Mouse (Mus musculus): Measurements from ENCODE around the gene Slmap. TPM values are rescaled to one million over a fixed set of nuclear protein-coding genes. Genes with fewer than 3 reads are reported as not detected.

Gene Slmap
- polyA plus RNA-seq, 1 experiment from 2014 or later: 46.3 TPM

DNA sequence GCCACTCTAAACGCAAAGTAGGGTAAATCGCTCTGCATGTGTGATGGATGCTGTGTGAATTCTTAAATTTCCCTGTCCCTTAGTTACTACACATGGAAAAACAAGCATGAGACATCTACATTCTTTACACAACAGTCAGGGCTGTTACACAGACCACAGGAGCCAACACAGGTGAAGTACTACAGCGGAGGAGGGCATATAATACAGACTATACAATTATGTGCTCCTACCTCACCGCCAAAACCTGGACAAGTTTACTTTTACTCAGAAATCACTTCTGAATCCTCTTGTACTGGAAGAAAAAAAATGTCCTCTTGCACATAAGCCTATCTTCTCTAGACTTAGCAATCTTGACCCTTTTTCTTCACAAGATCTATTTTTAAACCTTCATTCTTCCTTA is 66.8 kb downstream of the Slmap start:
- Histone ChIP-seq H3K27me3 (replicated peaks; ENCODE audit: control insufficient read depth, insufficient read depth, low read length) (no peaks in the 10 kb centered on the region), H3K4me3 (ENCODE audit: low read depth, low read length) (no peak overlapping the region), H3K4me2 (ENCODE audit: low read length) (no peak overlapping the region), H3K36me3 (ENCODE audit: control insufficient read depth, insufficient read depth, low read length) (peaks cover 5% of the 10 kb centered on the region; the same call in 1 of the 2 replicates), H3K27ac (ENCODE audit: low read depth) (no peak overlapping the region), H3K4me1 (replicated peaks; ENCODE audit: control insufficient read depth, insufficient read depth, low read length) (no peaks in the 10 kb centered on the region), H3K9me3 (ENCODE audit: control insufficient read depth, low read length) (no peaks in the 10 kb centered on the region), H3K9ac (ENCODE audit: low read length) (no peak overlapping the region)
- DNase-seq (ENCODE audit: low spot score): no peak
- 86% methylated on average over 4 of the region's 4 CpGs for WGBS
- ATAC-seq (replicated peaks; ENCODE audit: low FRiP score, low TSS enrichment, low read depth): no peak

DNA sequence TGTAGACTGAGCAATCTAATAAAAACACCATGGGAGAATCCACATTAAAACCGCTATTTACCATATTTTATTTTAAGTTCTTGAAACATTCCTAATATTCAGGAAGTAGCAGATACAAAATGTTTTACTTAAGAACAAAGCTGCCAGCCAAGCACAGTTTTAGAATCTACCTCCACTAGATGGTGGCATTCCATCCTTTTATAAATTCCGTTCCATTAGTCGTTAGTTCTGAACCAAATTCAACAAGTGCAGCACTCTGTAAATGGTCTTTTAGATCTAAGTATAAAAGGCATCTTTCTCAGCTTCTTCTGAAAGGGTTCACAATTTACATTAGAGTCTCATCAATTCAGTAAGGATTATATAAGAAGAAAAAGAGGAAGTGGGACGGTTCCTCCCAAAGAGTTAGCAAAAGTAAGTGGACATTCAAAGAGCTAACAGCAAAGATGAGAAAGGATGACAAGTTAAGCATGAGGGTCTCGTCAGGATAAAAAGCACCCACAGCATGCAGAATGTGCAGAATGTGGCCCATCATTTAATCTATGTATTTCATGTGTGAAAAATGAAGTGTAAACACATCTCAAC is 68.1 kb downstream of the Slmap start:
- ATAC-seq (replicated peaks; ENCODE audit: low FRiP score, low TSS enrichment, low read depth): no peak
- DNase-seq (ENCODE audit: low spot score): no peak
- Histone ChIP-seq H3K4me2 (ENCODE audit: low read length) (no peak overlapping the region), H3K9ac (ENCODE audit: low read length) (no peak overlapping the region), H3K36me3 (ENCODE audit: control insufficient read depth, insufficient read depth, low read length) (peaks cover 18% of the 10 kb centered on the region), H3K4me1 (replicated peaks; ENCODE audit: control insufficient read depth, insufficient read depth, low read length) (no peaks in the 10 kb centered on the region), H3K9me3 (ENCODE audit: control insufficient read depth, low read length) (no peaks in the 10 kb centered on the region), H3K4me3 (ENCODE audit: low read depth, low read length) (no peak overlapping the region), H3K27me3 (replicated peaks; ENCODE audit: control insufficient read depth, insufficient read depth, low read length) (no peaks in the 10 kb centered on the region), H3K27ac (ENCODE audit: low read depth) (no peak overlapping the region)
- 76% methylated on average over 5 of the region's 5 CpGs for WGBS

DNA sequence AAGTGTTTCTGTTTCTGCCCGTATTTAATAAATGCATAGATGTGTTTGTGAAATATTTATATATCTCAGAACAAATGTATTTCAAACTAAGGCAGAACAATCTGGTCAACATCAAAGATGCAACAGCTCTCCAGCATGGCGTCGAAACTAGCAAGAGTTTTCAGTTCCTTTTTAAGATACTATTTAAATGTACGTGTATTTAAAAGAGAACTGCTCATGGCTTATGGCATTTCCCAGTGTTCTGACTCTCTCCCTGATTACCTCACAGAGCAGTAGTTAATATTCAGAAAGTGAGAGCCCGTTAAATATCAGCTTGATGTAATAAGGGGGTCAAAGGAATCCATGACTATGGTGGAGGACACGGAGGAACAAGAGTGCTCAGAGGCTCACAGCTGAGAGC is 68.8 kb downstream of the Slmap start:
- Histone ChIP-seq H3K27ac (ENCODE audit: low read depth) (no peak overlapping the region), H3K4me3 (ENCODE audit: low read depth, low read length) (no peak overlapping the region), H3K4me1 (replicated peaks; ENCODE audit: control insufficient read depth, insufficient read depth, low read length) (no peaks in the 10 kb centered on the region), H3K9me3 (ENCODE audit: control insufficient read depth, low read length) (no peaks in the 10 kb centered on the region), H3K27me3 (replicated peaks; ENCODE audit: control insufficient read depth, insufficient read depth, low read length) (no peaks in the 10 kb centered on the region), H3K4me2 (ENCODE audit: low read length) (no peak overlapping the region), H3K9ac (ENCODE audit: low read length) (no peak overlapping the region), H3K36me3 (ENCODE audit: control insufficient read depth, insufficient read depth, low read length) (peaks cover 25% of the 10 kb centered on the region)
- WGBS: 81% methylated on average over 6 of the region's 6 CpGs
- DNase-seq (ENCODE audit: low spot score): no peak
- ATAC-seq (replicated peaks; ENCODE audit: low FRiP score, low TSS enrichment, low read depth): no peak

DNA sequence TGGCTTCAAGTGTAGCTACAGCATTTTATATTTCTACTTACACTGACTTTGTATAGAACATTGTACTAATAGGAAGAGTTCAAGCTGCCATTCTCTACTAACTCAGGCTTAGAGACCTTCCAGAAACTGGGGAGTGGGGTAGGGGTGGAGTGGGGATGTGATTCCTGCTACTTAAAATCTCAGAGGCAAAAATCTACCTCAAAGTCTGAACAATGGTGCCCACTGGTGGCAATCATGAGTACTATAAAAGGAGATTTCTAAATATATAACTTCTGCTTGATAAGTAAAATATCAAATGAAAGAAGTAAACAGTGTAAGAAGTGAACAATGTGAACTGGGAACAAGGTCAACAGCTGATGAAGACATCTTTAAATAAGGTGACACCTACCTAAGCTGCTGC is 75.2 kb downstream of the Slmap start:
- H3K27me3 ChIP-seq (replicated peaks; ENCODE audit: control insufficient read depth, insufficient read depth, low read length): no peaks in the 10 kb centered on the region
- no peaks in the 10 kb centered on the region for H3K4me1 ChIP-seq (replicated peaks; ENCODE audit: control insufficient read depth, insufficient read depth, low read length)
- H3K9me3 ChIP-seq (ENCODE audit: control insufficient read depth, low read length): no peaks in the 10 kb centered on the region
- no peak overlapping the region for H3K4me2 ChIP-seq (ENCODE audit: low read length)
- peaks cover 46% of the 10 kb centered on the region for H3K36me3 ChIP-seq (ENCODE audit: control insufficient read depth, insufficient read depth, low read length)
- no peak overlapping the region for H3K9ac ChIP-seq (ENCODE audit: low read length)
- no peak for ATAC-seq (replicated peaks; ENCODE audit: low FRiP score, low TSS enrichment, low read depth)
- no peak for DNase-seq (ENCODE audit: low spot score)
- H3K27ac ChIP-seq (ENCODE audit: low read depth): no peak overlapping the region
- H3K4me3 ChIP-seq (ENCODE audit: low read depth, low read length): no peak overlapping the region

DNA sequence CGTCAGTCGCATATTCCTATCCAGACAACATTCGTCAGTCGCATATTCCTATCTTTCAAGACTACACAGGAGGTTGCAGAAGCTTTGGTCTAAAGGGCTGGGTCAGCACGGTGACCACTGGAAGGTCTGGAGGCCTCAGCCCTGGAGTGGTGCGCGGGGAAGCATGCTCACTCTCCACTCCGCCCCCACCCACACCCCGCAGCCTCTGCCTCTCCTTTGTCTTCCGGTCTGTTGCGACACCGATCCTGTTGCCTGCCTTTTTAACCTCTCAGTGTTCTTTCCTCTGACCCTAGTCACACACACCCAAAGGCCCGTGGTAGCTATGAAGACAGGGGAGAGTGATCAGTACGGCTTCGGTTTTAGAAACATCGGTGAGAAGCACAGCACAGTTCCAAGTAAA is 79.9 kb downstream of the Slmap start:
- Histone ChIP-seq H3K27ac (ENCODE audit: low read depth) (no peak overlapping the region), H3K27me3 (replicated peaks; ENCODE audit: control insufficient read depth, insufficient read depth, low read length) (no peaks in the 10 kb centered on the region), H3K4me1 (replicated peaks; ENCODE audit: control insufficient read depth, insufficient read depth, low read length) (no peaks in the 10 kb centered on the region), H3K4me3 (ENCODE audit: low read depth, low read length) (no peak overlapping the region), H3K36me3 (ENCODE audit: control insufficient read depth, insufficient read depth, low read length) (peaks cover 14% of the 10 kb centered on the region), H3K4me2 (ENCODE audit: low read length) (no peak overlapping the region), H3K9ac (ENCODE audit: low read length) (no peak overlapping the region), H3K9me3 (ENCODE audit: control insufficient read depth, low read length) (no peaks in the 10 kb centered on the region)
- DNase-seq (ENCODE audit: low spot score) (no peak), ATAC-seq (replicated peaks; ENCODE audit: low FRiP score, low TSS enrichment, low read depth) (no peak)
- 79% methylated on average over 16 of the region's 16 CpGs for WGBS

DNA sequence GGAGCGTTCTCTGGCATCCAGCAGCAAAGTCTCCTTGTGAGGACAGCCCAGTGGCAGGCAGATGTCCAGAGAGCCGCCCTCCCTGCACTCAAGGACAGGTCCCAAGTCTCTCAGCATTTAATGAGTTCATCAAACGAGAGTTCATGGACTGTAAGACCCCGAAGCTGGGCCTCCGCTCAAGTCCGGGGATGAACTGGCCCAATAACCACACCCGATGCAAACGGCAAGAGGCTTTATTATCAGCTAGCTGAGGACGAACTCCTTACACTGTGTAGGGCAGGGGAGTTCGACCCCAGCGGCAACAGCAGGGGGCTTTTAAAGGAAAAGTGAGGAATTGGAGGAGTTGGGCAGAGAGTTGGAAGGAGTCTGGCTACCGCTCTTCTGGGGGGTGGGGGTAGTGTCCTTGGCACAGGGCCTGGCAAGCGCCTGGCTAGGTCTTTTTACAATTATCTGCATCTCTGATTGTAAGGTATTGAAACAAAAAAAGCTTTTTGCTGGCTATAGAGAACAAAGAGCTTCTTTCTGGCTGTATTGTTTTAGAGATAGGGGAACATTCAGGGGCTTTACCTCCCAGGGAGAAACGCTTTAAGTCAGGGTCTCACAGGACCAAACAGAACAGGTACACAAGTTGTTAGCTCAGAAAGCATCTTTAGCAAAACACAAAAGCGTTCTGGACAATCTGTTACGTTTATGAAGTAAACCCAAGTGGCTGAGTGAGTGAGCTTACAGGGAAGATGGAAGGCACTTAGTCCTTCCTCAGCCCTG is 84.5 kb downstream of the Slmap start:
- Histone ChIP-seq H3K9me3 (ENCODE audit: control insufficient read depth, low read length) (no peaks in the 10 kb centered on the region), H3K4me1 (replicated peaks; ENCODE audit: control insufficient read depth, insufficient read depth, low read length) (no peaks in the 10 kb centered on the region), H3K9ac (ENCODE audit: low read length) (no peak overlapping the region), H3K36me3 (ENCODE audit: control insufficient read depth, insufficient read depth, low read length) (peaks cover 3% of the 10 kb centered on the region; the same call in 1 of the 2 replicates), H3K4me3 (ENCODE audit: low read depth, low read length) (no peak overlapping the region), H3K4me2 (ENCODE audit: low read length) (no peak overlapping the region), H3K27ac (ENCODE audit: low read depth) (no peak overlapping the region; the same call in 1 of the 2 replicates), H3K27me3 (replicated peaks; ENCODE audit: control insufficient read depth, insufficient read depth, low read length) (no peaks in the 10 kb centered on the region)
- WGBS: 43% methylated on average over 16 of the region's 16 CpGs
- DNase-seq (ENCODE audit: low spot score): no peak
- no peak for ATAC-seq (replicated peaks; ENCODE audit: low FRiP score, low TSS enrichment, low read depth)

DNA sequence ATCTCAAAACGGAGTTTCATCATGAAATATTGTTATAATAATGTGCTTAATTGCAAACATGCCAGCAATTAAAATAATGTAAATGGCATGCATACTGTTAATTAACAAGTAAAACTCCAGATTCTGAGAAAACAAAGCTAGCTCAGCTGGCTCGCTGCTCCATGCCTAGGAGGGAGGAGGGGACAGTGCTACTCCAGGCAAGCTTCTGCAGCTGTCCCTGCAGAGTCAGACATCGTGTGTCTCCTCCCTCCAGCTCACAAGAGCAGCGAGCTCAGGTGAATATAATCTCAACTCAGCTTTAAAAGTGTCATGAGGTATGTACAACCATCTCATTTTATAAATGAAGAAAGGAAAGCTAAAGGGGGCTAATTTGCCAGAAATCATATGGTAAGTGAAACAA is 86.2 kb downstream of the Slmap start:
- Histone ChIP-seq H3K4me2 (ENCODE audit: low read length) (no peak overlapping the region), H3K4me3 (ENCODE audit: low read depth, low read length) (no peak overlapping the region), H3K9ac (ENCODE audit: low read length) (no peak overlapping the region), H3K36me3 (ENCODE audit: control insufficient read depth, insufficient read depth, low read length) (peaks cover 3% of the 10 kb centered on the region; the same call in 1 of the 2 replicates), H3K27me3 (replicated peaks; ENCODE audit: control insufficient read depth, insufficient read depth, low read length) (no peaks in the 10 kb centered on the region), H3K27ac (ENCODE audit: low read depth) (no peak overlapping the region), H3K9me3 (ENCODE audit: control insufficient read depth, low read length) (no peaks in the 10 kb centered on the region), H3K4me1 (replicated peaks; ENCODE audit: control insufficient read depth, insufficient read depth, low read length) (no peaks in the 10 kb centered on the region)
- 68% methylated on average over 4 of the region's 4 CpGs for WGBS
- ATAC-seq (replicated peaks; ENCODE audit: low FRiP score, low TSS enrichment, low read depth) (no peak), DNase-seq (ENCODE audit: low spot score) (no peak)

DNA sequence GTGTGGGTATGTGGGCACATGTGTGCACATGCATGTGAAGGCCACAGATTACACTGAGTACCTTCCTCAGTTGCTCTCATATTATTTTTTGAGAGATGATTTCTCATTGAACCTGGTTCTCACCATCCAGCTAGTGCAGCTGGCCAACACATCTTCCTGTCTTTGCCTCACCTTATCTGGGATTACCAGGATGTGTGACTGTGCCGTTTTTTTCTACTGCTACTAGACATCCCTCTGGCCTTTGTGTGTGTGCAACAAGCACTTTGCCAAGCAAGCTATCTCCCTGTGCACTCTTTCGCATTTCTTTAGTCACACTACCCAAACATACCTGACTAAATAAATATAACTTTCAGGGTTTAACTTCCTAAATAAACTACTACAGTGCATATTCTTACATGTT is 87.5 kb downstream of the Slmap start:
- H3K4me1 ChIP-seq (replicated peaks; ENCODE audit: control insufficient read depth, insufficient read depth, low read length): no peaks in the 10 kb centered on the region
- ATAC-seq (replicated peaks; ENCODE audit: low FRiP score, low TSS enrichment, low read depth) (no peak), DNase-seq (ENCODE audit: low spot score) (no peak)
- WGBS: 69% methylated on average over 2 of the region's 2 CpGs
- H3K36me3 ChIP-seq (ENCODE audit: control insufficient read depth, insufficient read depth, low read length): peaks cover 3% of the 10 kb centered on the region; the same call in 1 of the 2 replicates
- no peaks in the 10 kb centered on the region for H3K9me3 ChIP-seq (ENCODE audit: control insufficient read depth, low read length)
- H3K27ac ChIP-seq (ENCODE audit: low read depth): no peak overlapping the region
- no peak overlapping the region for H3K4me3 ChIP-seq (ENCODE audit: low read depth, low read length)
- H3K4me2 ChIP-seq (ENCODE audit: low read length): no peak overlapping the region
- no peaks in the 10 kb centered on the region for H3K27me3 ChIP-seq (replicated peaks; ENCODE audit: control insufficient read depth, insufficient read depth, low read length)
- H3K9ac ChIP-seq (ENCODE audit: low read length): no peak overlapping the region

DNA sequence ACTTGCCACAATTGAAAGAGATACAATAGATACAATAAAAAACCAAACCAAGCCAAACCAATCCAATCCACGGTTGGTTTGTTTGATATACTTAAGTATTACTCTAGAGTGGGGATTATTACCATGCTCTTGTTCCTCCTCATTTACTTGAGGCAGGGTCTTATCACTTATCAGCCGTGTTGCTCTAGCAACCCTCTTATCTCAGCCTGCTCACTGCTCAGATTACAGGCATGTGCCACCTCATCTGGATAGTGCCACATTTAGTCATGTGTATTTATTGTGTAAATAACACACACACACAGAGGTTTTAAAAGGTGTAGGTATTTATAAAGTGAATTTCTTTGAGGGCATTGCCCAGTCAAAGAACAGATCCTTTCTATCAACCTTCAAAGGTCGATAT is 88.2 kb downstream of the Slmap start:
- Histone ChIP-seq H3K9ac (ENCODE audit: low read length) (no peak overlapping the region), H3K4me1 (replicated peaks; ENCODE audit: control insufficient read depth, insufficient read depth, low read length) (no peaks in the 10 kb centered on the region), H3K4me3 (ENCODE audit: low read depth, low read length) (no peak overlapping the region), H3K36me3 (ENCODE audit: control insufficient read depth, insufficient read depth, low read length) (peaks cover 3% of the 10 kb centered on the region; the same call in 1 of the 2 replicates), H3K4me2 (ENCODE audit: low read length) (no peak overlapping the region), H3K27ac (ENCODE audit: low read depth) (no peak overlapping the region), H3K27me3 (replicated peaks; ENCODE audit: control insufficient read depth, insufficient read depth, low read length) (no peaks in the 10 kb centered on the region), H3K9me3 (ENCODE audit: control insufficient read depth, low read length) (no peaks in the 10 kb centered on the region)
- no peak for DNase-seq (ENCODE audit: low spot score)
- WGBS: 70% methylated on average over 3 of the region's 3 CpGs
- no peak for ATAC-seq (replicated peaks; ENCODE audit: low FRiP score, low TSS enrichment, low read depth)

Data from intestine, embryonic 14.5 days (tissue).